Mouse (Mus musculus): ENCODE data around the gene Eps15.

DNA sequence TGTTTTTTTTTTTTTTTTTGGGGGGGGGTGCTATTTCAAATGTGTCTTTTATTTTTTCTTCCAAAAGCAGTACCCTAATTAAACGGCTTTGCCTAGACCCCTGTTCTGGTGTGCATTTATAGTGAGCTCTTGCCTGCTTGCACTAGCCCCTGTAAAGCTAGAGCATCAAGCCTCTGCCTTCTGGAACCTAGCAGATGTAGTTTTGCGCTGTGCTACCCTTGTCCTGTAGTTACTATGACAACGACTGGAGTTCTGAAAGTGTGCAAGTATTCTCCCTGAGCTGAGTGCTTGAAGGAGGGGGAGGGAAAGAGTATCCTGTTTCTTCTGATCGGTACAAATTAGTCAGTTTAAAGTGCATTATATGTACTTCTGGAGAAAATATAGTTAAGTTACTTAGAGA, 105.5 kb downstream of the Eps15 start:
- TF ChIP-seq CTCF (IDR thresholded peaks at IDR 0.05; ENCODE audit: control insufficient read depth, insufficient read depth, insufficient replicate concordance, low read depth, low read length): no peak
- no peak for TF ChIP-seq POLR2A (IDR thresholded peaks at IDR 0.05; ENCODE audit: control insufficient read depth, low read depth, low read length)

Measured in testis, adult 2 months (tissue).